Mouse (Mus musculus) E14TG2a.4 (cell line): ENCODE measurements around the gene Samsn1.

Experiments
- CTCF ChIP-seq: conservative IDR thresholded peaks from 2 replicates; pipeline ENCODE4 v1.5.1; 2014; ENCODE audit warnings: low read length
- POU5F1 ChIP-seq: IDR thresholded peaks from 2 replicates; pipeline ENCODE4 v1.6.1; 2014; ENCODE audit warnings: low read length, borderline replicate concordance

GRCm38 (mm10) chr16:75930222-75930553, 91.9 kb downstream of the Samsn1 start:
- TF ChIP-seq POU5F1, result no peak
- no peak for TF ChIP-seq CTCF
